Mouse (Mus musculus): Measurements from ENCODE around the gene Gm9964.

DNA sequence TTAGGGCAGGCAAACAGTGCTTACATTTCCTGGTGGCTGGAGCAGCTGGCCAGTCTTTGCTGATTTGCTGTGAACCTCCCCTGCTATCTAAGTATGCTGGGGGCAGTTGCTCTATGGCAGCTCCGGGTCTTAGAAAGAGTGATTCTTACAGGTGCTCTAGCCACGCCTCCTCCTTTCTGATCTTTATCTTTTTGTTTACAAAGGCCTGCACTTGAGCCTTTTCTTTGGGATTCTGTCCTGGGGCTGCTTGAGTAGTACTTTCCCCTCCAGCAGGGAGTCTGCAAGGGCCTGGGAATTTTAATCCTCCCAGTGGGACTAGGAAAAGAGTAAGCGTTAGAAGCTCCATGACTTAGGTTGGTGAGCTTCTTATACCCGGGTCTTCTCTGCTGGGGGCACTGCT lies 30.4 kb upstream of the Gm9964 start:
- TF ChIP-seq CTCF (IDR thresholded peaks at IDR 0.05; ENCODE audit: borderline replicate concordance, extremely low read depth, insufficient read depth, insufficient read length) = no peak
- TF ChIP-seq POLR2A (IDR thresholded peaks at IDR 0.05; ENCODE audit: borderline replicate concordance, extremely low read depth, insufficient read depth, insufficient read length, poor library complexity, severe bottlenecking) = no peak

Data from brain, embryonic 14.5 days (tissue).